Mouse (Mus musculus) ES-E14 (cell line): Measurements from ENCODE around the gene Rnf169. TPM values are rescaled to one million over a fixed set of nuclear protein-coding genes. Genes with fewer than 3 reads are reported as not detected.
"Not testable (repeated sequence)": the region's sequence is repeated elsewhere in the genome, so short reads cannot be mapped to it uniquely, and the experiment has no call there.

Experiments
- DNase-seq: peaks from one replicate; pipeline ENCODE4 v3.0.0-alpha.2; 2013; ENCODE audit warnings: low read depth, low spot score
- H3K27ac ChIP-seq: 2 replicates; pipeline ENCODE4 v1.5.1; 2012; ENCODE audit warnings: low read depth, mild to moderate bottlenecking, low read length, moderate library complexity, mixed read lengths; ENCODE audit not compliant: poor library complexity, insufficient read depth, severe bottlenecking
- H3K36me3 ChIP-seq: 2 replicates; pipeline ENCODE4 v1.6.1; 2012; ENCODE audit warnings: mild to moderate bottlenecking, low read length, moderate library complexity, mixed read lengths; ENCODE audit not compliant: control insufficient read depth, poor library complexity, insufficient read depth, severe bottlenecking
- H3K4me1 ChIP-seq, 2 experiments: fragments of 150-350 bp in 1 of 2; sonication (generic) in 1 of 2; 2 replicates each; pipeline ENCODE4 v1.6.1; 2012; ENCODE audit warnings: low read length in 2 of 2, mild to moderate bottlenecking in 1 of 2, mixed read lengths in 1 of 2; ENCODE audit not compliant: control insufficient read depth in 2 of 2, insufficient read depth in 2 of 2, poor library complexity in 1 of 2
- H3K4me3 ChIP-seq, 2 experiments: fragments of 150-350 bp in 1 of 2; sonication (generic) in 1 of 2; 2 replicates each; pipeline ENCODE4 v1.5.1; 2012; ENCODE audit warnings: low read length in 2 of 2, low read depth in 1 of 2, mild to moderate bottlenecking in 1 of 2, mixed read lengths in 1 of 2; ENCODE audit not compliant: insufficient read depth in 1 of 2, poor library complexity in 1 of 2, severe bottlenecking in 1 of 2
- H3K9ac ChIP-seq: 2 replicates; pipeline ENCODE4 v1.6.1; 2012; ENCODE audit warnings: low read depth, mild to moderate bottlenecking, low read length, mixed read lengths; ENCODE audit not compliant: poor library complexity, insufficient read depth, severe bottlenecking
- H3K9me3 ChIP-seq: fragments of 150-350 bp; sonication (generic); 2 replicates; pipeline ENCODE4 v1.6.1; 2012; ENCODE audit warnings: low read depth, mild to moderate bottlenecking, low read length; ENCODE audit not compliant: control insufficient read depth, insufficient read depth
- CHD2 ChIP-seq: IDR thresholded peaks from 2 replicates; pipeline ENCODE4 v1.6.1; 2014; ENCODE audit warnings: mild to moderate bottlenecking, low read depth, low read length, inconsistent platforms
- HCFC1 ChIP-seq: IDR thresholded peaks from 2 replicates; pipeline ENCODE4 v1.6.1; 2012; ENCODE audit warnings: low read length, inconsistent platforms, borderline replicate concordance; ENCODE audit not compliant: insufficient read depth
- MAFK ChIP-seq: IDR thresholded peaks from 2 replicates; pipeline ENCODE4 v1.6.1; 2014; ENCODE audit warnings: mild to moderate bottlenecking, low read depth, low read length, inconsistent platforms; ENCODE audit not compliant: insufficient read depth
- ZC3H11A ChIP-seq: IDR thresholded peaks from 2 replicates; pipeline ENCODE4 v1.6.1; 2012; ENCODE audit warnings: low read depth, mild to moderate bottlenecking, inconsistent platforms, low read length, borderline replicate concordance
- ZNF384 ChIP-seq: IDR thresholded peaks from 2 replicates; pipeline ENCODE4 v1.6.1; 2012; ENCODE audit warnings: low read depth, low read length, inconsistent platforms
- in situ Hi-C, 2 experiments: fragments of 600-800 bp; cut with MboI; formaldehyde crosslinking; loops; one replicate each; pipeline ENCODE4 v1.15.1; 2025; ENCODE audit warnings: low sequenced_read_pairs in 2 of 2, inconsistent platforms in 1 of 2; ENCODE audit not compliant: unreplicated experiment in 2 of 2
- total RNA-seq: library from RNA; depleted of rRNA; stranded (reverse); fragments of 300-350 nt; gene quantifications from 2 replicates; pipeline ENCODE4 v1.2.3, GENCODE M21; 2012

Rnf169 gene
- total RNA-seq, 1 experiment: 19.2 TPM

DNA sequence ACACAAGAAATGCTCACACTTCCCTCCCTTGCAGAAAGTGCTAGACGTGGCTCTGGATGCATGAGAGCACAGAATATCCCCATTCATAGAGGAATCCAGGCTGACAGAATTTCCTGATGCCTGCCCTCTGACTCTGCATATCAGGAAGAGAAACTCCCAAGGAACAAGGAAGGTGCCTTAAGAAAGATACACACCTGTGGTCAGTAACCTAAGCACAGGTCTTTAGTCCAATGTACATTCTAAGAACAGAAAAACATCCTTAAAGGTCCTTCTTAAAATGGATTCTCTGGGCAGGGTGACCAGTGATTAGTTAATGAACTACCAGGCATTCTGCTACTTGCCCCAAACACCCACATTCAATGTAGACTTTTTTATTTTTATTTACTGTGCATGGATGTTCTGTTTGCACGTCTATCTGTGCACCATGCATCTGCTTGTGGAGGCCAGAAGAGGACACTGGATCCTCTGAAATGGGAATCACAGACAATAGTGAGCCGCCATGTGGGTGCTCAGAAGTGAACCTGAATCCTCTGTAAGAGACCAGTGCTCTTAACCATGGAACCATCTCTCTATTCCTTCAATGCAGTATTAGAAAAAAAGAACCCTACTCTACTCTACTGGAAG, 16.9 kb downstream of the Rnf169 start:
- Histone ChIP-seq H3K4me3 (no peak overlapping the region), H3K9me3 (no peaks in the 10 kb centered on the region), H3K9ac (no peak overlapping the region), H3K36me3 (0 out of 2 replicates have a peak, but pooled peaks cover 2% of the 10 kb centered on the region), H3K27ac (no peak overlapping the region), H3K4me1 (peaks cover 3 to 9% of the 10 kb centered on the region in 2 experiments; a peak in 3 of 4 replicates)
- DNase-seq: no peak
- TF ChIP-seq CHD2 (no peak), ZNF384 (no peak), ZC3H11A (no peak), MAFK (no peak), HCFC1 (no peak)
- in situ Hi-C loops: no loop called here

DNA sequence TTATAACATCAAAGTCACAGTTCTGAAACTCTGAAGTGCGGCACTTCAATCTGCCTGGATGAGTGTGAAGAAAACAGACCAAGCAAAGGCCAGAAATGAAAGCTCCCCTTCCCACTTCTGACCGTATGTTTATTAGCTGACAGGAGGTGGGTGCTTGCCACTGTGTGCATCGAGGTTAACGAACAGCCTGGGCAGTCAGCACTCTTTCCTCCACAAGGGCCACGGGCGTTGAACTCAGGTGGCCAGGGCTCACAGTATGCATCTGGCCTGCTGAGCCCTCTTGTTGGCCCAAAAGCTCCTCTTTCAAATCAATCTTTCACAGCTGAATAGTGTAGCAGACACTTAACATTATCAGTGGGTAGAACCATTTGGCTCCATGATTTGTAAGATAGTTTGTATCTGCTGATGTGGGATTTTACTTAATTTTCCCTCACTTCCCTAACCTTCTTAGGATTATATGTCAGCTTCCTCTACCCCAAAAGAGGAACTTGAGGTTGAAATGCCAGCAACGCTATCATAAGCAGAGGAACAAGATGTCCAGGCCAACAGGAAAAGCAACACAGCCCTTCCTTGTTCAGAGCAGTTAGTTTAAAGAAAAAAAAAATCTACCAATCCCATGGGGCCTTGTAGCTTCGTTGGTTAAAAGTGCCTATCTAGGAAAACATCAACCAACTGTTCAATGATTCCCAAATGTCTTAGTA, 17.6 kb downstream of the Rnf169 start:
- TF ChIP-seq CHD2: no peak
- in situ Hi-C loops: no loop called here
- H3K4me3 ChIP-seq: no peak overlapping the region
- no peak for DNase-seq
- H3K36me3 ChIP-seq: 0 out of 2 replicates have a peak, but pooled peaks cover 2% of the 10 kb centered on the region
- H3K27ac ChIP-seq: no peak overlapping the region
- H3K9ac ChIP-seq: no peak overlapping the region
- no peaks in the 10 kb centered on the region for H3K9me3 ChIP-seq
- peaks cover 4 to 9% of the 10 kb centered on the region in 2 experiments; a peak in 3 of 4 replicates for H3K4me1 ChIP-seq

DNA sequence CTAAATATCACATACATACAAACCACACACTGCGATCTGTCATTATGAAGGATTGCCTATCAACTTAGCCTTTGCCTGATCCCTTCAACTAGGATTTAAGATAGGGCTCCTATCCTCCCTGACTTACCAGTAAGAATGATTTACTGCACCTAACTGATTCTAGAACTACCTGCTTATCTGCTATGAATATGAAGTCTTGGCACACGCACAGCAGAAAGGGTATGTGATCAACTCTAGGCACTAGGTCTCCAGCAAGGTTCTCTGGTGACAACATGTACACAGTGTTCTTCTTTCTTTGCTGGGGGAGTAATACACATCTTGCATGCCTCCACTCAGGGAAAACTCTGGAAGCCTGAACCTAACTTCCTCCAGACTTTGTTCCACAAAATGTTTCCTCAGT, 18.7 kb downstream of the Rnf169 start:
- no peak overlapping the region for H3K4me3 ChIP-seq
- DNase-seq: no peak
- in situ Hi-C loops: no loop called here

DNA sequence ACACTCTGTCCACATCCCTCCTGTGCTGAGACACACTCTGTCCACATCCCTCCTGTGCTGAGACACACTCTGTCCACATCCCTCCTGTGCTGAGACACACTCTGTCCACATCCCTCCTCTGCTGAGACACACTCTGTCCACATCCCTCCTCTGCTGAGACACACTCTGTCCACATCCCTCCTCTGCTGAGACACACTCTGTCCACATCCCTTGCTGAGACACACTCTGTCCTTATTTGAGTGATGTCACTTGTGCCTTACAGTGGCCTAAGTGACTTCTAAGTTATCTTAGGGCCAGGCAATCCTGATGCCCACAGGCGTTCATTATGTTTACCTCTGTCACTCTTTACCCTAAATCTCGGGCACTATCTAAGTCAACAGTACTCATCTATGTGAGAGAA, 19.7 kb downstream of the Rnf169 start:
- H3K9me3 ChIP-seq, DNase-seq, H3K4me3 ChIP-seq, H3K36me3 ChIP-seq, H3K9ac ChIP-seq, H3K27ac ChIP-seq, in situ Hi-C loops, H3K4me1 ChIP-seq: not testable (repeated sequence)

More for the DNA sequence above, 18.7 kb downstream of the Rnf169 start:
- peaks cover 4 to 7% of the 10 kb centered on the region in 2 experiments; a peak in 3 of 4 replicates for H3K4me1 ChIP-seq
- TF ChIP-seq HCFC1 (no peak), MAFK (no peak), CHD2 (no peak), ZC3H11A (no peak), ZNF384 (no peak)
- H3K36me3 ChIP-seq: 0 out of 2 replicates have a peak, but pooled peaks cover 2% of the 10 kb centered on the region
- no peak overlapping the region for H3K27ac ChIP-seq
- H3K9ac ChIP-seq: no peak overlapping the region
- H3K9me3 ChIP-seq: no peaks in the 10 kb centered on the region

DNA sequence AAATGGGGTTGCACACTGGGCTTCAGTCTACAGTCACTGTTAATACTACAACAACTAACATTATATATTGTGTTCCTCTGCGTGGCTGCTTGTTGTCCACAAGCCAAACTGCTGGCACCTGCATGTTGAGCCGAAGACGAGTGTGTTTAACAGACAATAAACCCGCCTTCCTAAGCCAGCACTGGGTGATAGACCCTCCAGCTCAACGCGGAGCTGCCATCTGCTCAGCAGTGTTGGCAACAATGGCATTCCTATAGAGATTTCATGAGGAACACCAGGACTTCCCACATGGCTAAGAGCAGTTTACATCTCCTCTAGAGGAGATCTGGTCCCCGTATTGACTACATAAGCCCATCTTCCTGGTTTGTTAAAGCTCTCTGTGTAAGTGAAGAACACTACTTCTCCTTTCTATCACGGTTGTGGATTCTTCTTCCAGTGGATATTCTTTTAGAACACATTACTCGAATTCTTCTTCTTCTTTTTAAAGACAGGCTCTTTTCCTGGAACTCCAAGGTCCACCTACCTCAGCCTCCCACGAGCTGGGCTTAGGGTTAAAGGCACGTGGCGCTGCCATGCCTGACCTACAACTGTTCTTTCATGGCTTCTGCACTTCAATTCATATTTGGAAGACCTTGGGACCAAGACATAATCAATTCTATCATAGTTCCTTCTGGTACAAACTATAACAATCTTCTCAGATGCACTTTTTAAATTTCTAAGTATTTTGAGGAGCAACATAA, 22.9 kb downstream of the Rnf169 start:
- H3K9ac ChIP-seq: no peak overlapping the region
- in situ Hi-C loops: no loop called here
- DNase-seq: no peak
- H3K4me1 ChIP-seq: 0 out of 4 replicates have a peak, but pooled peaks cover 1 to 2% of the 10 kb centered on the region in 2 experiments
- no peak overlapping the region for H3K27ac ChIP-seq
- TF ChIP-seq HCFC1 (no peak), ZC3H11A (no peak), ZNF384 (no peak), CHD2 (no peak), MAFK (no peak)
- H3K9me3 ChIP-seq: no peaks in the 10 kb centered on the region
- H3K36me3 ChIP-seq: peaks cover 3% of the 10 kb centered on the region; the same call in 1 of the 2 replicates
- no peak overlapping the region for H3K4me3 ChIP-seq
